Mouse (Mus musculus): ENCODE measurements around the gene Eif2a.
"Not testable (repeated sequence)": the region's sequence is repeated elsewhere in the genome, so short reads cannot be mapped to it uniquely, and the experiment has no call there.

- not testable (repeated sequence) for TF ChIP-seq POLR2A (IDR thresholded peaks at IDR 0.05; ENCODE audit: insufficient read length, low read depth); MAX (IDR thresholded peaks at IDR 0.05; ENCODE audit: low read depth)
- TF ChIP-seq MYOD1 (IDR thresholded peaks at IDR 0.05; ENCODE audit: control insufficient read depth in 1 of 3, insufficient read length in 2 of 3, low read depth in 2 of 3) = peak in 2 of 3 experiments; percentile 35 to 47
These were observed 67.0 kb downstream of the Eif2a start for GRCm38 (mm10) chr3:58592666-58593065.
